Mouse (Mus musculus) embryonic facial prominence, embryonic 11.5 days (tissue): ENCODE measurements around the gene Phox2a. TPM values are rescaled to one million over a fixed set of nuclear protein-coding genes. Genes with fewer than 3 reads are reported as not detected.

ENCODE experiments used
- ATAC-seq: fragments of 200-750 bp; cut with Nextera tagmentation; replicated peaks from 2 replicates; pipeline ENCODE4 v1.8.0; 2017; ENCODE audit warnings: low read depth; ENCODE audit not compliant: insufficient number of reproducible peaks, low FRiP score, low TSS enrichment
- DNase-seq: peaks from one replicate; pipeline ENCODE4 v3.0.0-alpha.2; 2015; ENCODE audit warnings: low spot score
- H3K27ac ChIP-seq: fragments of 300-500 bp; sonication (generic); replicated peaks from 2 replicates; pipeline ENCODE4 v1.5.1; 2014; ENCODE audit warnings: mild to moderate bottlenecking, low read depth, low read length, control low read depth
- H3K27me3 ChIP-seq: fragments of 300-500 bp; sonication (generic); 2 replicates; pipeline ENCODE4 v1.6.1; 2014; ENCODE audit warnings: mild to moderate bottlenecking, low read length, moderate library complexity, mixed read lengths; ENCODE audit not compliant: control insufficient read depth, insufficient read depth
- H3K36me3 ChIP-seq: fragments of 300-500 bp; sonication (generic); replicated peaks from 2 replicates; pipeline ENCODE4 v1.6.1; 2014; ENCODE audit warnings: low read depth, mild to moderate bottlenecking, low read length, moderate library complexity, mixed read lengths; ENCODE audit not compliant: control insufficient read depth, insufficient read depth
- H3K4me1 ChIP-seq: fragments of 300-500 bp; sonication (generic); 2 replicates; pipeline ENCODE4 v1.6.1; 2014; ENCODE audit warnings: low read length, mixed read lengths; ENCODE audit not compliant: control insufficient read depth, insufficient read depth
- H3K4me2 ChIP-seq: fragments of 300-500 bp; sonication (generic); 2 replicates; pipeline ENCODE4 v1.6.1; 2014; ENCODE audit warnings: low read depth, mild to moderate bottlenecking, control low read depth, low read length, moderate library complexity
- H3K4me3 ChIP-seq: fragments of 300-500 bp; sonication (generic); 2 replicates; pipeline ENCODE4 v1.5.1; 2014; ENCODE audit warnings: low read depth, low read length, control low read depth
- H3K9ac ChIP-seq: fragments of 300-500 bp; sonication (generic); replicated peaks from 2 replicates; pipeline ENCODE4 v1.6.1; 2014; ENCODE audit warnings: mild to moderate bottlenecking, control low read depth, low read length
- H3K9me3 ChIP-seq: fragments of 300-500 bp; sonication (generic); replicated peaks from 2 replicates; pipeline ENCODE4 v1.6.1; 2016; ENCODE audit warnings: mild to moderate bottlenecking, low read length, inconsistent platforms, mixed read lengths; ENCODE audit not compliant: control insufficient read depth
- WGBS: fragments of 180-500 bp; shearing (Covaris S2); extraction: QIAGEN DNeasy Blood & Tissue Kit; methylation state at CpG from one replicate; pipeline ENCODE4 v1.1.7; 2014; 5-methylcytosine and 5-hydroxymethylcytosine counted together
- polyA plus RNA-seq: library from polyadenylated mRNA; unstranded; fragments of >200 nt; fragmentation: Nextera tagmentation; extraction: Ambion mirVana; gene quantifications from 2 replicates; pipeline ENCODE4 v1.2.1, GENCODE M21; 2014

Gene Phox2a
- polyA plus RNA-seq, 1 experiment from 2014 or later, result 0.34 TPM

DNA sequence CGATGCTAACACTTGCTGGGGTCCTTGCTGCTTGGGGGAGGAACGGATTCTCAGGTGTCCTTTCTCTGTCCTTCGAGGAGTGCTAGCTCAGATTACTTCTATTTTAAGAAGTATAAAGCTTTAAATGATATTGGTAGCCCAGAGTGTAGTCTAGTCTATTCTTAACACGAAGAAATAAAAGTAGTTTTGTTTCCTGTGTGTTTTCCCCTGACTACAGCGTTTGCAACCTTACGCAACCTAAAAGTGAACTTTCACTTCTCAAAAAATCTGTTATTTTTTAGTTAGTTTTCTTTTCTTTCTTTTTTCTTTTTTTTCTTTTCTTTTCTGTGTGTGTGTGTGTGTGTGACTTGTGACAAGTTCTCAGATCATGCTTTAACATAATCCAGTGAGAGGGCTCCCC is 33.6 kb downstream of the Phox2a start:
- ATAC-seq (no peak), DNase-seq (no peak)
- H3K27ac ChIP-seq, result no peak overlapping the region
- no peaks in the 10 kb centered on the region for H3K9me3 ChIP-seq
- H3K4me3 ChIP-seq, result no peak overlapping the region
- no peak overlapping the region for H3K4me2 ChIP-seq
- H3K9ac ChIP-seq, result no peak overlapping the region
- H3K27me3 ChIP-seq, result no peaks in the 10 kb centered on the region
- H3K36me3 ChIP-seq, result no peaks in the 10 kb centered on the region
- WGBS, result 77% methylated on average over 6 of the region's 6 CpGs
- H3K4me1 ChIP-seq, result no peaks in the 10 kb centered on the region

DNA sequence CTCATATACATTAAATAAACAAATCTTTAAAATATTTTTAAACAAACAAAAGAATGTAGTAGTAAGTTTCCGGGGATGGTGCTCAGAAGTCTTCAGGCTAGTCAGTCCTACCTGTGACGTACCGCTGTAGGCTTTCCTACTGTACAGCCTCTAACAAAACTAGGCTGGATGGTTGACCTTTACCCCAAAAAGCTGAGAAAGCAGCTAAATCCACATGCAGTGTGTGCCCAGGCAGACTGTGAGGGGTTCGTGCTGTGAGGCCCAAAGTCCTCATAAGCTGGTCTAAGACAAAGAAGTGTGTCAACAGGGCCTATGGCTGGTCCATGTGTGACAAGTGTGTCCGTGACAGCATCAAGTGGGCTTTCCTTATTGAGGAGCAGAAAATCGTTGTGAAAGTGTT is 34.7 kb downstream of the Phox2a start:
- Histone ChIP-seq H3K4me1 (no peaks in the 10 kb centered on the region), H3K36me3 (no peaks in the 10 kb centered on the region), H3K9ac (no peak overlapping the region), H3K27me3 (no peaks in the 10 kb centered on the region), H3K9me3 (no peaks in the 10 kb centered on the region), H3K4me2 (no peak overlapping the region), H3K27ac (no peak overlapping the region), H3K4me3 (no peak overlapping the region)
- no peak for DNase-seq
- ATAC-seq, result no peak
- 83% methylated on average over 6 of the region's 6 CpGs for WGBS

DNA sequence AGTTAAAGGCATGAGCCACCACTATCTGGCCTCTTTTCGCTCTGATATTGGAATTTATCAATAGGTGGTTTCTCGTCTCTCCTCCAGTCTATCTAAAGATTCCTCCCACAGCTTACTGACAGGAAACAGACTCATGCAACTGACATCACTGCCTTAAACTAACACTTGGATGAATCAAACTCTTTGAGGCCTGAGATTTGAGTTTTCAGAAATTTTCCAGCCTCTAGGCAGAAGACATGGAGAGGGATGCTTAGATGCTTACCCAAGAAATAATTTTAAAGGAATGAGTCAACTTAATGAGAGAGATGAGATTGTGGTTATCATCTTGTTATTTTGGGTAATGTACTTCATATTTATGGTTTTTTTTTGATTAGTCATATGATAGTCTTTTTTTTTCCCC is 35.7 kb downstream of the Phox2a start:
- ATAC-seq (no peak), DNase-seq (no peak)
- H3K27ac ChIP-seq, result no peak overlapping the region
- no peaks in the 10 kb centered on the region for H3K36me3 ChIP-seq
- H3K4me1 ChIP-seq, result no peaks in the 10 kb centered on the region
- H3K9ac ChIP-seq, result no peak overlapping the region
- H3K27me3 ChIP-seq, result no peaks in the 10 kb centered on the region
- H3K4me3 ChIP-seq, result no peak overlapping the region
- 84% methylated on average over 2 of the region's 2 CpGs for WGBS
- H3K9me3 ChIP-seq, result no peaks in the 10 kb centered on the region
- H3K4me2 ChIP-seq, result no peak overlapping the region

DNA sequence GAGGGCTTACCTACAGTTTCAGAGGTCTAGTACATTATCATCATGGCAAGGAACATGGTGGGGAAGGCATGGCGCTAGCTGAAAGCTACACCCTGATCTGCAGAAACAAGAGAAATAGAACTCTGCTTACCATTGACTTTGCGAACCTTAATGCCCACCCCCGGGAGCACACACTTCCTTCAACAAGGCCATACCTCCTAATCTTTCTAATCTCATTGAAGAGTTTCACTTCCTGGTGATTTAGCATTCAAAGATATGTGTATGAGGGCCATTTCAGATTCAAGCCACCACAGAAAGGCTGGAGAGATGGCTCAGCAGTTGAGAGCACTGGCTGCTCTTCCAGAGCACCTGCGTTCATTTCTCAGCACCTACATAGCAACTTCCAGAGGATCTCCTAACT is 39.0 kb downstream of the Phox2a start, which contains the start of gene Folr2:
Gene Folr2, minus strand, starts transcription at position 101 of the 400 bp plus-strand sequence.
- no peaks in the 10 kb centered on the region for H3K36me3 ChIP-seq
- no peak for ATAC-seq
- 86% methylated on average over 4 of the region's 4 CpGs for WGBS
- no peak within 1 kb of the TSS for H3K9ac ChIP-seq
- H3K4me2 ChIP-seq, result no peak within 1 kb of the TSS
- no peaks in the 10 kb centered on the region for H3K9me3 ChIP-seq
- no peak for DNase-seq
- no peaks in the 10 kb centered on the region for H3K4me1 ChIP-seq
- H3K27ac ChIP-seq, result no peak within 1 kb of the TSS
- no peaks in the 10 kb centered on the region for H3K27me3 ChIP-seq
- no peak within 1 kb of the TSS for H3K4me3 ChIP-seq

DNA sequence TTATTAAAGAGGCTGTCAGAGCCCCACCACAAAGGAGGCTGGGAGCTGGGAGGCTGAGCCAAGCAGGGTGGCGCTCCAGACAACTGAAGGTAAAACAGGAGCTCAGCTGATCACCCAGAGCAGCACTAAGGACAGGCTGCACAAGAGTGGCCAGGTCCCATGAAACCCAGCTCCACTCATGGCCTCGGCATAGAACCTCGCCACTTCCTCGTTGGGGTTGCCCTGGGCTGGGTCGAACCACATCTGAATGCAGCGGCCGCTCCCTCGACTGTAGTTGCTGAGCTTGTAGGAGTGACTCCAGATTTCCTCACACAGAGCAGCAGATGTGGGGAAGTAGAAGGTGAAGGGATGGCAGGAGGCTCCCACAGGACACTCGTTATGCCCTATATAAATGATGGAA is 40.2 kb downstream of the Phox2a start:
- DNase-seq (no peak), ATAC-seq (no peak)
- Histone ChIP-seq H3K27ac (no peak overlapping the region), H3K4me1 (no peaks in the 10 kb centered on the region), H3K4me2 (no peak overlapping the region), H3K4me3 (no peak overlapping the region), H3K36me3 (no peaks in the 10 kb centered on the region), H3K9me3 (no peaks in the 10 kb centered on the region), H3K9ac (no peak overlapping the region), H3K27me3 (no peaks in the 10 kb centered on the region)
- 81% methylated on average over 9 of the region's 9 CpGs for WGBS

DNA sequence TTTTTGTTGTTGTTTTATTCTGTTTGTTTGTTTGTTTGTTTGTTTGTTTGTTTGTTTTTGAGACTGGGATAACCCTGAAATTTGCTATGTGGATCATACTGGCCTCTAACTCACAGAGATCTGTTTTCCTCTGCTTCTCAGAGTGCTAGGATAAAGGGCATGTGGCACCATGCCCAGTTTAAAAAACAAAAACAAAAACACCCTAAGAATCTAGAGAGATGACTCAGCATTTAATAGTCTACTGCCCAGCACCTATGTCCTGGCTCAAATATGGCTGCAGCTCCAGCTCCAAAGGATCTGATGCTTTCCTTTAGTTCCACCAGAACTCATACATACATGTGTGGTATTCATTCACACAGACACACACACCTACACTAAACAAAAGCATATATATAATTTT is 42.9 kb downstream of the Phox2a start:
- no peak overlapping the region for H3K27ac ChIP-seq
- H3K4me3 ChIP-seq, result no peak overlapping the region
- H3K9me3 ChIP-seq, result no peaks in the 10 kb centered on the region
- DNase-seq, result no peak
- H3K4me2 ChIP-seq, result no peak overlapping the region
- ATAC-seq, result no peak
- no peak overlapping the region for H3K9ac ChIP-seq
- H3K4me1 ChIP-seq, result no peaks in the 10 kb centered on the region
- H3K36me3 ChIP-seq, result no peaks in the 10 kb centered on the region
- H3K27me3 ChIP-seq, result no peaks in the 10 kb centered on the region

DNA sequence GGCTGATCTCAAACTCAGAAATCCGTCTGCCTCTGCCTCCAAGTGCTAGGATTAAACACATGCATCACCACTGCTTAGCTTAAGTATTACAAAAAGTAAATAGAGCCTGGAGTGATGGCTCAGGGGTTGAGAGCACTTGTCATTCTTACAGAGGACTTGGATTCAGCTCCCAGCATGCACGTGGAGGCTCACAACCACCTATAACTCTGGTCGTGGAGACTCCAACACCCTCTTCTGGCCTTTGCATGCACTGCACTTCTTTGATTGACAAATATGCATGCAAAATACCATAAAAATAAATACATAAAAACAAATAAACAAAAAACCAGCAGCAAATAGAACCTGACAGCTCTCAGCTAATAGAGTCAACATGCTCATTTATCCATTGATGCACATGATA is 44.2 kb downstream of the Phox2a start:
- H3K4me2 ChIP-seq, result no peak overlapping the region
- DNase-seq (no peak), ATAC-seq (no peak)
- no peak overlapping the region for H3K27ac ChIP-seq
- no peaks in the 10 kb centered on the region for H3K4me1 ChIP-seq
- no peaks in the 10 kb centered on the region for H3K36me3 ChIP-seq
- 63% methylated on average over 3 of the region's 3 CpGs for WGBS
- H3K4me3 ChIP-seq, result no peak overlapping the region
- H3K27me3 ChIP-seq, result no peaks in the 10 kb centered on the region
- no peaks in the 10 kb centered on the region for H3K9me3 ChIP-seq
- H3K9ac ChIP-seq, result no peak overlapping the region

DNA sequence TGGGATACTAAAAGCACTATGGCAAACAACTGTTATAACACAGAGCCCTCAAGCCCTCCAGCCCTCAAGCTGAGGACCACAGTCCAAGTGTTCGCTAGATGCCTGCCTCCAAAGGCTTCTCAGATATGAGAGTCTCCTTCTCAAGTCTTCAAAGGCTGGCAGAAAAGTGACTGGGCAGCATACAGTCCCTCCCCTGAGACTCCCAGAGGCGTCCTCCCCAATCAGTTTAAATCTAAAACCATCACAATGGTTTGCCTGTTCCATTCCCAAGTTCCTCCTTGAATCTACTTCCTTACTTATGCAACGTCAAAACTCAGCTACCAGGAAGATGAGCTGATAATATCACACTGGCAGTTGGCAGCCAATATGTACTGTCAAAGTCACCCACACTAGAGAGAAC is 45.3 kb downstream of the Phox2a start, which contains the start of gene Anapc15:
Gene Anapc15, plus strand, starts transcription at position 301 of the 400 bp plus-strand sequence.
- WGBS, result 67% methylated on average over 3 of the region's 3 CpGs
- Histone ChIP-seq H3K4me2 (no peak within 1 kb of the TSS), H3K9me3 (no peaks in the 10 kb centered on the region), H3K27ac (no peak within 1 kb of the TSS), H3K4me1 (no peaks in the 10 kb centered on the region), H3K4me3 (no peak within 1 kb of the TSS), H3K9ac (no peak within 1 kb of the TSS), H3K36me3 (no peaks in the 10 kb centered on the region), H3K27me3 (no peaks in the 10 kb centered on the region)
- ATAC-seq, result no peak
- no peak for DNase-seq
